ENCODE assay signal across 9 mouse cellular contexts in the genomic region with DNA sequence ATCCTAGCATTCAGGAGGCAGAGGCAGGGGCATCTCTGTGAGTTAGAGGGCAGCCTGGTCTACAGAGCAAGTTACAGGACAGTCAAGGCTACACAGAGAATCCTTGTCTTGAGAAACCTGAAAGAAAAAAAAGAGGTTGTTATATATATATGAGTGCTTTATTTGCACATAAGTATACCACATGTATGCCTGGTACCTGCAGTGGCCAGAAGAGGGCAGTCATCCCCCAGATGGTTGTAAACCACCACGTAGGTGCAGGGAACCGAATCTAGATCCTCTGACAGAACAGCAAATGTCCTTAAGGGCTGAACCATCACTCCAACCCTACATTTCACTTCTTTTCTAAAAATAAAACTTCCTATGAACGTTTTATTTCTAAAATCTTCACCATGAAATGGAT. TPM values are rescaled to one million over a fixed set of nuclear protein-coding genes. Genes with fewer than 3 reads are reported as not detected.
DNase-seq lines count a peak whose midpoint lies in the region; ATAC-seq and TF ChIP-seq lines count a peak whose summit lies in the region.
"Had no signal": no experiment of that assay in that cellular context is flagged by ENCODE, and none has a peak within 500 bp of the region (broad histone marks: within the 10 kb centered on the region; RNA-seq: fewer than 3 reads in every experiment).

No protein-coding gene starts in this region.

- peak; percentile 22 for DNase-seq in adrenal gland, postnatal 14 days
- DNase-seq in adrenal gland, adult 18-20 months (ENCODE audit: low spot score in 2 of 2) = no peak
- no peak for DNase-seq in lung, postnatal 0 days (ENCODE audit: low spot score)
- DNase-seq in lung, postnatal 10 days = no peak
- peak; percentile 32 for DNase-seq in lung, postnatal 36 days
- DNase-seq in thymus, postnatal 36 days = peak; percentile 37 to 45
- no peak for DNase-seq in forebrain, embryonic 10.5 days (ENCODE audit: extremely low spot score, low spot score)
- DNase-seq in layer of hippocampus, postnatal 10 days (ENCODE audit: low spot score in 2 of 2) = no peak
- DNase-seq: kidney, postnatal 14 days had no signal

- no peak overlapping the region for H3K9ac ChIP-seq in lung, postnatal 0 days (replicated peaks; ENCODE audit: low read depth)

- no peak overlapping the region for H3K27ac ChIP-seq in lung, postnatal 0 days (ENCODE audit: low read length)
- no peak overlapping the region for H3K27ac ChIP-seq in forebrain, embryonic 10.5 days

- peak; percentile 49 for TF ChIP-seq CTCF in lung, postnatal 0 days (IDR thresholded peaks at IDR 0.05)

- no peak for TF ChIP-seq EP300 in lung, postnatal 0 days (IDR thresholded peaks at IDR 0.05)

- no peaks in the 10 kb centered on the region for H3K36me3 ChIP-seq in lung, postnatal 0 days (ENCODE audit: insufficient read depth, low read length)
- H3K36me3 ChIP-seq in forebrain, embryonic 10.5 days (replicated peaks) = no peaks in the 10 kb centered on the region

- ATAC-seq in lung, postnatal 0 days = no peak

- H3K27me3 ChIP-seq in lung, postnatal 0 days (replicated peaks; ENCODE audit: insufficient read depth, low read length) = no peaks in the 10 kb centered on the region
- H3K27me3 ChIP-seq in forebrain, embryonic 10.5 days (ENCODE audit: poor library complexity, severe bottlenecking) = no peaks in the 10 kb centered on the region

- no peaks in the 10 kb centered on the region for H3K9me3 ChIP-seq in lung, postnatal 0 days (ENCODE audit: low read length)
- no peaks in the 10 kb centered on the region; the same call in 1 of the 2 replicates for H3K9me3 ChIP-seq in forebrain, embryonic 10.5 days

- 61% methylated on average over 3 of the region's 3 CpGs for WGBS in lung, postnatal 0 days
- WGBS in forebrain, embryonic 10.5 days = 68% methylated on average over 3 of the region's 3 CpGs

- no peak overlapping the region for H3K4me2 ChIP-seq in lung, postnatal 0 days (replicated peaks; ENCODE audit: low read depth, low read length)

- no peak overlapping the region for H3K4me3 ChIP-seq in lung, postnatal 0 days (ENCODE audit: low read depth, low read length)
- H3K4me3 ChIP-seq in forebrain, embryonic 10.5 days = no peak overlapping the region

- no peaks in the 10 kb centered on the region for H3K4me1 ChIP-seq in lung, postnatal 0 days (ENCODE audit: insufficient read depth, low read depth, low read length)
- H3K4me1 ChIP-seq in forebrain, embryonic 10.5 days = peaks cover 32% of the 10 kb centered on the region

RNA-seq across cellular contexts. Expression of a gene that starts 8.1 kb away (rescaled TPM):
- 171 and 181 TPM in 2 replicates for total RNA-seq in adrenal gland, postnatal 14 days (2021)
- total RNA-seq in adrenal gland, adult 18-20 months (2021) = 100 to 1,000 TPM; 202 to 217 TPM
- 121 and 125 TPM in 2 replicates for polyA plus RNA-seq in lung, postnatal 0 days (2015; fragmentation: Nextera tagmentation; extraction: Ambion mirVana)
- polyA plus RNA-seq in forebrain, embryonic 10.5 days (2016; fragmentation: Nextera tagmentation; extraction: Ambion mirVana) = 546 and 574 TPM in 2 replicates
- 100 to 1,000 TPM; 155 to 180 TPM for total RNA-seq in layer of hippocampus, postnatal 10 days (2021)

RNA-seq across cellular contexts. Expression of a gene that starts 28.6 kb away (rescaled TPM):
- total RNA-seq in adrenal gland, postnatal 14 days (2021) = 50.5 and 54.4 TPM in 2 replicates
- total RNA-seq in adrenal gland, adult 18-20 months (2021) = 10 to 100 TPM; 51.9 to 61.6 TPM
- 23.9 and 25.2 TPM in 2 replicates for polyA plus RNA-seq in lung, postnatal 0 days (2015; fragmentation: Nextera tagmentation; extraction: Ambion mirVana)
- 45.2 and 45.9 TPM in 2 replicates for polyA plus RNA-seq in forebrain, embryonic 10.5 days (2016; fragmentation: Nextera tagmentation; extraction: Ambion mirVana)
- 10 to 100 TPM; 51.7 to 54.1 TPM for total RNA-seq in layer of hippocampus, postnatal 10 days (2021)

Comparison
In these comparisons a context has a peak if more than half of its experiments do, and no peak if none do; other contexts are left out.
1. DNase-seq: peak in adrenal gland, postnatal 14 days (single experiment), lung, postnatal 36 days (single experiment) and thymus, postnatal 36 days (2 of 2); none in adrenal gland, adult 18-20 months (0 of 2), lung, postnatal 0 days (single experiment), lung, postnatal 10 days (single experiment), forebrain, embryonic 10.5 days (single experiment) and layer of hippocampus, postnatal 10 days (0 of 2).